Mouse (Mus musculus) intestine, postnatal 0 days (tissue): ENCODE data around the gene Crebl2. TPM values are rescaled to one million over a fixed set of nuclear protein-coding genes. Genes with fewer than 3 reads are reported as not detected.

ENCODE experiments used
- ATAC-seq: fragments of 200-750 bp; cut with Nextera tagmentation; 2 replicates; pipeline ENCODE4 v1.8.0; 2017; ENCODE audit warnings: mild to moderate bottlenecking, moderate TSS enrichment, moderate library complexity
- H3K27ac ChIP-seq: fragments of 300-500 bp; sonication (generic); 2 replicates; pipeline ENCODE4 v1.5.1; 2014; ENCODE audit warnings: mild to moderate bottlenecking, low read depth, low read length, moderate library complexity
- H3K27me3 ChIP-seq: fragments of 300-500 bp; sonication (generic); replicated peaks from 2 replicates; pipeline ENCODE4 v1.6.1; 2014; ENCODE audit warnings: low read length, mixed read lengths; ENCODE audit not compliant: control insufficient read depth, insufficient read depth
- H3K36me3 ChIP-seq: fragments of 300-500 bp; sonication (generic); 2 replicates; pipeline ENCODE4 v1.6.1; 2014; ENCODE audit warnings: mild to moderate bottlenecking, moderate library complexity; ENCODE audit not compliant: control insufficient read depth, insufficient read depth
- H3K4me1 ChIP-seq: fragments of 300-500 bp; sonication (generic); replicated peaks from 2 replicates; pipeline ENCODE4 v1.6.1; 2014; ENCODE audit warnings: antibody characterized with exemption, low read length, mixed read lengths; ENCODE audit not compliant: control insufficient read depth, insufficient read depth
- H3K4me2 ChIP-seq: fragments of 300-500 bp; sonication (generic); replicated peaks from 2 replicates; pipeline ENCODE4 v1.6.1; 2014; ENCODE audit warnings: low read depth, mild to moderate bottlenecking, moderate library complexity
- H3K4me3 ChIP-seq: fragments of 300-500 bp; sonication (generic); 2 replicates; pipeline ENCODE4 v1.5.1; 2014; ENCODE audit warnings: low read depth, low read length
- H3K9ac ChIP-seq: fragments of 300-500 bp; sonication (generic); 2 replicates; pipeline ENCODE4 v1.6.1; 2014; ENCODE audit warnings: mild to moderate bottlenecking, low read depth, low read length
- H3K9me3 ChIP-seq: fragments of 300-500 bp; sonication (generic); 2 replicates; pipeline ENCODE4 v1.6.1; 2016; ENCODE audit warnings: mixed run types; ENCODE audit not compliant: control insufficient read depth
- CTCF ChIP-seq: sonication (generic); IDR thresholded peaks from 2 replicates; pipeline ENCODE4 v1.5.1; 2016; ENCODE audit warnings: low read depth, mild to moderate bottlenecking, control low read depth, antibody characterized with exemption, moderate library complexity
- WGBS: fragments of 180-500 bp; shearing (Covaris S2); extraction: QIAGEN DNeasy Blood & Tissue Kit; methylation state at CpG from one replicate; pipeline ENCODE4 v1.1.7; 2014; 5-methylcytosine and 5-hydroxymethylcytosine counted together
- polyA plus RNA-seq: library from polyadenylated mRNA; unstranded; fragments of >200 nt; fragmentation: Nextera tagmentation; extraction: Ambion mirVana; gene quantifications from 2 replicates; pipeline ENCODE4 v1.2.1, GENCODE M21; 2015

The Crebl2 gene
- polyA plus RNA-seq, 1 experiment from 2014 or later, result 4.9 TPM

DNA sequence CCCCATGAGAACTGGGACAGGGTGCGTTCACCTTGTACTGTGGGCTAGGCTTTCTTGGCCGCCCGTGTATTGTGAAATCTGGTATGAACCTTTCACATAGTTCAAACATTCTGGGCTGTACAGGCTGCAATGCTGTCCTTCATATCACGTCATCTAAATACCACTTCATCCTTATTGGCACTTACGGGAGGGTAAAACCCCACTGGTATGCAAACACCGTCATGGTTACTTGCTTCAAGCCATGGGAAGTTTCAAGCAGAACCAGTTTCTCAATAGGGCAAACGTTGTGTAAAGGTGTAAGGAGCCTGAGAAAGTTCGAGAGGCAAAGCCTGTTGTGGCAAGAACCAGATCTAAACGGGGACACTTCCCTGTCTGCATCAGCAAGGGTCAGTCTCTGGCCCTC, 27.3 kb upstream of the Crebl2 start:
- no peaks in the 10 kb centered on the region for H3K27me3 ChIP-seq
- no peak overlapping the region for H3K9ac ChIP-seq
- TF ChIP-seq CTCF, result no peak
- ATAC-seq, result peak; percentile 89
- H3K36me3 ChIP-seq, result no peaks in the 10 kb centered on the region
- 0 out of 2 replicates have a peak, but pooled peaks cover 3% of the 10 kb centered on the region for H3K4me1 ChIP-seq
- no peak overlapping the region for H3K27ac ChIP-seq
- no peak overlapping the region for H3K4me3 ChIP-seq
- no peaks in the 10 kb centered on the region for H3K9me3 ChIP-seq
- WGBS, result 36% methylated on average over 9 of the region's 9 CpGs
- no peak overlapping the region for H3K4me2 ChIP-seq

DNA sequence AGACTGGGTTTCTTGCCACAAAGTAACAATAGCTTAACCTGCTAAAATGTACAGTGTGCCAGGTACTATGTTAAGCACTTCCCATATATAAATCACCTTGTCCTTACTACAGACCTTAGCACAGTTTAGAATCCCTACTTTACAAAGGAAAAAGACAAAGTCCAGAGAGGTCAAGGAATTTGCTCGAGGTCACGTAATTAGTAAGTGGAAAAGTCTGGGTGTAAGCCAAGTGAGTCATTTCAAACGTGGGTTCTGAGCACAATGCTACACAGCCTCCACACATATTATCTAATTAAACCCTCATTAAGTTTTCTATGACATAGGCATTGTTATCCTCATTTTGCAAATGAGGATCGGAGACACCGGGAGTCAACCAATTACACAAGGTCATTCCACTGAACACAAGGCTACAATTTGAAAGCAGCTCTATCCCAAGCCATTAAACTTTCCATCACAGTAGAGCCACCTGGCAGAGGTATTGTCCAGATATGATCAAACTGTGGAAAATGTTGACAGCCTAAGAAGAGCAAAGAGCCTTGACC, 25.1 kb upstream of the Crebl2 start:
- TF ChIP-seq CTCF, result no peak
- H3K27ac ChIP-seq, result no peak overlapping the region
- H3K4me3 ChIP-seq, result no peak overlapping the region
- H3K4me2 ChIP-seq, result no peak overlapping the region
- 56% methylated on average over 5 of the region's 5 CpGs for WGBS
- no peaks in the 10 kb centered on the region for H3K9me3 ChIP-seq
- H3K27me3 ChIP-seq, result no peaks in the 10 kb centered on the region
- H3K36me3 ChIP-seq, result no peaks in the 10 kb centered on the region
- no peak overlapping the region for H3K9ac ChIP-seq
- H3K4me1 ChIP-seq, result no peaks in the 10 kb centered on the region
- ATAC-seq, result no peak; the same call in 1 of the 2 replicates

DNA sequence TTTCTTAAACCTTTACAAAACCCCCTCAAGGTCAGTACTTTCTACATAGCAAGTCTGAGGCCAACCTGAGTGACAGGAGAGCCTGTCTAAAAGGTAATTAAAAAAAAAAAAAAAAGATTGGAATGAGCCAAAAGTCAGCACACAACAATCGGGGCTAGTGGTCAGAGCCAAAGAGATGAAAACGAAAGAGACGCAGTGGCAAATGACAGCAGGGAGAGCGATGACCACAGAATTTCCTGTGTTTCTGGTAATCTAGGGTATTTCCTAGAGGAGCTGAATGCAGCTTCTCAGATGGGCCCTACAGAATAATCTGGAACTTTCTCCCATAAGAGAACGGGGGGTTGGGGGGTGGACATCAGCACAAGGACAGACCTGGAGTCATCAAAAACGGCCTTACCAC, 23.8 kb upstream of the Crebl2 start:
- no peak overlapping the region for H3K9ac ChIP-seq
- H3K4me3 ChIP-seq, result no peak overlapping the region
- H3K4me1 ChIP-seq, result no peaks in the 10 kb centered on the region
- no peak overlapping the region for H3K27ac ChIP-seq
- no peak for ATAC-seq
- no peak overlapping the region for H3K4me2 ChIP-seq
- no peaks in the 10 kb centered on the region for H3K27me3 ChIP-seq
- H3K36me3 ChIP-seq, result no peaks in the 10 kb centered on the region
- 83% methylated on average over 6 of the region's 6 CpGs for WGBS
- no peak for TF ChIP-seq CTCF
- H3K9me3 ChIP-seq, result no peaks in the 10 kb centered on the region

DNA sequence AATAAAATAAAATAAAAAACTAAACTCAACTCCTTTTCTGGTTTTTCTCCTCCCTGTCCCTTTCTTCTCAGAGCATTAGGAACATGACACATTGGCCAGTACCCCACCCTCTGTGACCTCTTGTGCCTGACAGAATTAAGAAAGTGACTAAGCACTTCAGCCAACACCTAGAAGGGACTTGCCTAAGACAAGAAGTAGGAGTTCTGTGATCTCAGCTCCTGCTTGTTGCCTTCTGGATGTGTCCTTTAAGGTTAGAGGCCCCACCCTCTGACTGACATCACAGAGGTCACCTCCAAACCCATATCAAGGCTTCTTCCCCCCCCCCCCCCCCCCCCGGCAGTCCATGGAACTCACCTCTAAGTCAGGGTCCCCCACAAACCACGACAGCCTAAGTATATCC, 22.9 kb upstream of the Crebl2 start:
- Histone ChIP-seq H3K9me3 (no peaks in the 10 kb centered on the region), H3K9ac (no peak overlapping the region), H3K4me1 (no peaks in the 10 kb centered on the region), H3K27me3 (no peaks in the 10 kb centered on the region), H3K4me2 (no peak overlapping the region), H3K27ac (no peak overlapping the region), H3K36me3 (no peaks in the 10 kb centered on the region), H3K4me3 (no peak overlapping the region)
- ATAC-seq, result no peak
- 83% methylated on average over 1 of the region's 2 CpGs for WGBS
- no peak for TF ChIP-seq CTCF

DNA sequence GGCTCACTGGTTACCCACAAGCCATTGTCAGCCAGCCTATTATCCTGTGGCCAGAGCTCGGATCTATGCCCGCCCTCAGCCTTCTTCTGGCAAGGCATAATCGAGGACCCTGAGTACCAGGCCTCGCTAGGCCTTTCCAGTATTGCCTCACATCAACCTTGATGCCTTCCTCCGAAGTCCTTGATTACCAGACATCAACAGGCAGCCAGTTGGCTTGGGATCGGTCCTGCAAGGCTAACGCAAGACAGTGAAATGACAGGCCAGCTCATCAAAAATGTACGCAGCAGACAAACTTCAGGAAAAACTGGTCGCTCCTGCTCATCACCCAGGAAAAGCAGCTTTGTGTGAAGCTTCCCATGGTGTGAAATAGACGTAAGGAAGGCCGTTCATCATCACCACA, 22.2 kb upstream of the Crebl2 start:
- Histone ChIP-seq H3K4me2 (no peak overlapping the region), H3K9ac (no peak overlapping the region), H3K9me3 (no peaks in the 10 kb centered on the region), H3K27ac (no peak overlapping the region), H3K4me3 (no peak overlapping the region), H3K36me3 (no peaks in the 10 kb centered on the region), H3K4me1 (no peaks in the 10 kb centered on the region), H3K27me3 (no peaks in the 10 kb centered on the region)
- 91% methylated on average over 11 of the region's 11 CpGs for WGBS
- no peak for TF ChIP-seq CTCF
- ATAC-seq, result no peak

DNA sequence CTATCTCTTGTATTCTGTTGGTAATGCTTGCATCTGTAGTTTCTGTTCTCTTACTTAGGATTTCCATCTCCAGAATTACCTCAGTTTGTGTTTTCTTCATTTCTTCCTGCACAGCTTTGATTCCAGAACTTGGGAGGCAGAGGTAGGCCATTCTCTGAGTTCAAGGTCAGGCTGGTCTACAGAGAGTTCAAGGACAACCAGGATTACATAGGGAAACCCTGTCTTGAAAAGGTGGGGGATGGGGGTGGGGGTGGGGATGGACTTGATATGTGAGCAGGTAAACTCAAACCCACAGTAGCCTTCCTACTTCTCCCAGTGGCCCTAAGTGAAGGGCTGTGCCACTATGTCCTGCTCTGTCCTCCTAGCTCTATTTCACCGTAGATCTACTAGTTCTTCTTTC, 16.9 kb upstream of the Crebl2 start:
- no peak for ATAC-seq
- no peak overlapping the region for H3K4me3 ChIP-seq
- H3K9ac ChIP-seq, result no peak overlapping the region
- H3K27me3 ChIP-seq, result no peaks in the 10 kb centered on the region
- no peak overlapping the region; the same call in 1 of the 2 replicates for H3K27ac ChIP-seq
- no peaks in the 10 kb centered on the region for H3K4me1 ChIP-seq
- H3K9me3 ChIP-seq, result no peaks in the 10 kb centered on the region
- TF ChIP-seq CTCF, result no peak
- 90% methylated on average over 1 of the region's 1 CpGs for WGBS
- H3K4me2 ChIP-seq, result no peak overlapping the region
- H3K36me3 ChIP-seq, result no peaks in the 10 kb centered on the region
